Mouse (Mus musculus) ES-Bruce4 (cell line): ENCODE data around the gene Abcc1.

Experiments used
- CTCF ChIP-seq: IDR thresholded peaks from one replicate; pipeline ENCODE4 v1.8.1; 2011; ENCODE audit warnings: low read depth, low read length
- EP300 ChIP-seq: IDR thresholded peaks from 2 replicates; pipeline ENCODE4 v1.6.1; 2011; ENCODE audit warnings: low read depth, low read length; ENCODE audit not compliant: insufficient read depth
- POLR2A ChIP-seq: IDR thresholded peaks from one replicate; pipeline ENCODE4 v1.8.1; 2011; ENCODE audit warnings: low read length; ENCODE audit not compliant: insufficient read depth

DNA sequence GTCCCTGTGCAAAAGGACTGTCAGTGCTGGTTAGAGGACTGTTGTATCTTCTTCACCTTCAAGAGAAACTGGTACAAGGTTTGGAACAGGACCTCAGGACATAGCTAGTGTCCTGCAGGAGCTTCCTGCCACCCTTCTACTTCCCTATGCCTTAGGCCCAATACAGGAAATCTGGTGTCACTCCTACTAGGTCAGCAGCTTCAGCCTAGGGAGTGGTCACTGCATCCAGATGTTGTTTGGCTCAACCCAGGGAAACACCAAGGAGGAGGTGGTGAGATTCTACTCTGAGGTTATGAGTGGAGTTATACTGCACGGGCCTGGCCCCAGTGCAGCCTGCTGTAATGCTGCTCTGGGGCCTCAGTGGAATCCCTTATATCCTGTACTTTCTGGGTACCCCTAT, 2.8 kb upstream of the Abcc1 start:
- no peak for TF ChIP-seq CTCF
- no peak for TF ChIP-seq POLR2A
- no peak for TF ChIP-seq EP300
